8 mouse cellular contexts compared by ENCODE assay signal in the genomic region with DNA sequence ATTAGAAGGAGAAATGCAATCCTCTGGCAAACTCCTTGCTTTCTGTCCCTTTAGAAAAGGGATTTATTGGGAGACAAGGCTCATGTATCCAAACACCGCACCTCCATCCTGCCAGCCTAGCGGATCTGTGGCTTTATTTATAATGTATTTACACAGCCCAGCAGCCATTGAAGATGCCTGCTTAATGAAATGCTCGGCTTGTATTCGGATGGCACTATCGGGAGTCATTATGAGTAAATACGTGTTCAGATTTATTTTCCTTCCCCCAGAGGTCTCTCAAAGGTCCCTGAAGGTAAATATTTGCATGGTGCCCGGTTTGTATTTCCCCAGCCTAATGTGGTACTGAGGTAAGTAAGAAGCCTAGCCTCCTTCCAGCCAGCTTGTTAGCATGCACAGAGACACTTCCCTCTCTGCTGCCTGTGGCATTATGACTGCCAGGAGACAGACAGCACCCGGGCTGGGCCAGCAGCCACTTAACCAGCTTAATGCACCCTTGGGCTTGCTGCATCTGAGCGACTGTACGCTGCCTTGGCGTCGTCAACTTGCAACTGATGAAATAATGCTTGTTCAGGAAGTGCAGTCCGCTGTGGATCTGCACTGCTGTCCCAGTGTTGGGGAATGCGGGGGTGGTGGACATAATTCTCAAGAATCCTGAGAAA.
A peak's percentile ranks its signal among the peaks of the same experiment; 100 is the strongest.
DNase-seq lines count a peak whose midpoint lies in the region; ATAC-seq lines count a peak whose summit lies in the region.

No protein-coding gene starts in this region.

- H3K36me3 ChIP-seq in lung, embryonic 16.5 days (ENCODE audit: control insufficient read depth, insufficient read depth, low read length): no peaks in the 10 kb centered on the region

- no peak overlapping the region for H3K4me2 ChIP-seq in lung, embryonic 16.5 days (ENCODE audit: low read depth, low read length)

- 0 out of 2 replicates have a peak overlapping the region, but pooled peaks have one; percentile 9 for H3K9ac ChIP-seq in lung, embryonic 16.5 days (ENCODE audit: low read length)

- peaks cover 24% of the 10 kb centered on the region for H3K4me1 ChIP-seq in lung, embryonic 16.5 days (replicated peaks; ENCODE audit: control insufficient read depth, insufficient read depth, low read length)

- intact Hi-C loops in left cerebral cortex, postnatal 36 days (cut with DNase I): no loop called here

- H3K27me3 ChIP-seq in lung, embryonic 16.5 days (ENCODE audit: control insufficient read depth, insufficient read depth, low read depth, low read length): peaks cover 4% of the 10 kb centered on the region

- H3K27ac ChIP-seq in lung, embryonic 16.5 days (ENCODE audit: low read length): no peak overlapping the region; the same call in 1 of the 2 replicates

- no peak overlapping the region for H3K4me3 ChIP-seq in lung, embryonic 16.5 days (ENCODE audit: low read length)

- no peak for ATAC-seq in lung, embryonic 16.5 days (ENCODE audit: low read depth)

- peak; percentile 22 for DNase-seq in adrenal gland, postnatal 14 days
- DNase-seq in adrenal gland, adult 8-10 months: no peak
- DNase-seq in lung, adult 18-20 months: no peak
- peak; percentile 36 to 42 for DNase-seq in left cerebral cortex, postnatal 36 days (ENCODE audit: low spot score in 2 of 2)
- DNase-seq in right cerebral cortex, adult 18-20 months: peak; percentile 63
- DNase-seq in B cell, adult 2 months: no peak
- DNase-seq in MN1 (ENCODE audit: low spot score): no peak

- 16% methylated on average over 14 of the region's 14 CpGs for WGBS in lung, embryonic 16.5 days

- H3K9me3 ChIP-seq in lung, embryonic 16.5 days (ENCODE audit: control insufficient read depth, low read length): no peaks in the 10 kb centered on the region

Comparison
In these comparisons a context has a peak if more than half of its experiments do, and no peak if none do; other contexts are left out.
1. DNase-seq: peak in adrenal gland, postnatal 14 days (single experiment), left cerebral cortex, postnatal 36 days (2 of 2) and right cerebral cortex, adult 18-20 months (single experiment); none in adrenal gland, adult 8-10 months (single experiment), lung, adult 18-20 months (0 of 2), B cell, adult 2 months (0 of 2) and MN1 (single experiment).